Mouse (Mus musculus) liver, embryonic 14.5 days (tissue): ENCODE data around the gene Rbp7. TPM values are rescaled to one million over a fixed set of nuclear protein-coding genes. Genes with fewer than 3 reads are reported as not detected.

Experiments used
- ATAC-seq: fragments of 200-750 bp; cut with Nextera tagmentation; 2 replicates; pipeline ENCODE4 v1.8.0; 2017; ENCODE audit warnings: moderate number of reproducible peaks, mild to moderate bottlenecking, moderate library complexity; ENCODE audit not compliant: insufficient read depth
- DNase-seq, 3 experiments: peaks; one replicate each; pipeline ENCODE4 v3.0.0-alpha.2; 2012 to 2013; ENCODE audit warnings: low read depth in 3 of 3, low spot score in 3 of 3
- H3K27ac ChIP-seq: fragments of 300-500 bp; sonication (generic); 2 replicates; pipeline ENCODE4 v1.5.1; 2014; ENCODE audit warnings: moderate library complexity, mild to moderate bottlenecking, control low read depth, inconsistent platforms
- H3K27me3 ChIP-seq: fragments of 300-500 bp; sonication (generic); 2 replicates; pipeline ENCODE4 v1.6.1; 2014; ENCODE audit warnings: mild to moderate bottlenecking, low read length, moderate library complexity; ENCODE audit not compliant: control insufficient read depth, insufficient read depth
- H3K36me3 ChIP-seq: fragments of 300-500 bp; sonication (generic); replicated peaks from 2 replicates; pipeline ENCODE4 v1.6.1; 2014; ENCODE audit warnings: low read depth; ENCODE audit not compliant: control insufficient read depth, insufficient read depth
- H3K4me1 ChIP-seq, 2 experiments: fragments of 200-500 bp in 1 of 2; fragments of 300-500 bp in 1 of 2; sonication (generic) in 1 of 2; replicated peaks; 2 replicates each; pipeline ENCODE4 v1.6.1; 2012 to 2014; ENCODE audit warnings: antibody characterized with exemption in 1 of 2, inconsistent platforms in 1 of 2, low read length in 1 of 2; ENCODE audit not compliant: control insufficient read depth in 2 of 2, insufficient read depth in 2 of 2
- H3K4me2 ChIP-seq: fragments of 300-500 bp; sonication (generic); 2 replicates; pipeline ENCODE4 v1.6.1; 2014; ENCODE audit warnings: low read depth, mild to moderate bottlenecking, control low read depth, moderate library complexity
- H3K4me3 ChIP-seq, 2 experiments: fragments of 200-500 bp in 1 of 2; fragments of 300-500 bp in 1 of 2; sonication (generic) in 1 of 2; 2 replicates each; pipeline ENCODE4 v1.5.1; 2012 to 2014; ENCODE audit warnings: low read depth in 2 of 2, low read length in 2 of 2, mild to moderate bottlenecking in 2 of 2, control low read depth in 1 of 2, inconsistent platforms in 1 of 2, moderate library complexity in 1 of 2; ENCODE audit not compliant: insufficient read depth in 1 of 2
- H3K9ac ChIP-seq: fragments of 300-500 bp; sonication (generic); replicated peaks from 2 replicates; pipeline ENCODE4 v1.6.1; 2014; ENCODE audit warnings: mild to moderate bottlenecking, control low read depth, moderate library complexity
- H3K9me3 ChIP-seq: fragments of 300-500 bp; sonication (generic); 2 replicates; pipeline ENCODE4 v1.6.1; 2016; ENCODE audit warnings: low read length, mixed read lengths; ENCODE audit not compliant: control insufficient read depth
- CTCF ChIP-seq: IDR thresholded peaks from 2 replicates; pipeline ENCODE4 v1.5.1; 2016; ENCODE audit warnings: antibody characterized with exemption, low read depth, control low read depth
- EP300 ChIP-seq: IDR thresholded peaks from 2 replicates; pipeline ENCODE4 v1.6.1; 2016; ENCODE audit warnings: antibody characterized with exemption, low read depth
- WGBS: fragments of 180-500 bp; shearing (Covaris S2); extraction: QIAGEN DNeasy Blood & Tissue Kit; methylation state at CpG from one replicate; pipeline ENCODE4 v1.1.7; 2014; ENCODE audit not compliant: insufficient replicate concordance; 5-methylcytosine and 5-hydroxymethylcytosine counted together
- polyA plus RNA-seq, 2 experiments: library from polyadenylated mRNA; depleted of rRNA in 1 of 2; stranded (reverse) in 1 of 2; unstranded in 1 of 2; fragments of >200 nt; fragmentation: Nextera tagmentation in 1 of 2; extraction: Ambion mirVana in 1 of 2; gene quantifications; 2 replicates each; pipeline versions ENCODE4 v1.2.1 to v1.2.3; 2012 to 2014

The Rbp7 gene
- polyA plus RNA-seq, 2 experiments: not detected

DNA sequence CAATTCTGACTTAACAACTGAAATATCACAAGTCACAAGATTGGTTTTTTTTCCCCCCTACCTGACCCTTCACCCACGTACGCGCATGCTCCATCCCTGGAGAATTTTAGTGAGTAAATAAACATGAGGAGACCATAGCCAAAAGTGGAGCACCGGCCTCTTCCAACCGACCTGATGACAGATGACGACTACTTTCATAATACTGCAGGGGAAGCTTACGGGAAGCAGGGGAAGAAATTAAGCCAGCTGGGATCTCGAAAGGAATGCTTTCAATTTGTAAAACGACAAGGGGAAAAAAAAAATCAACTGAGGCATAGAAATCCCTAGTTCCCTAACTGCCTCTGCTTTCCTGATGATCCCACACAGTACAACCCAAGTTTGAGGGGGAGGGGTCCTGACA is 30.0 kb downstream of the Rbp7 start:
- Histone ChIP-seq H3K9ac (peak overlapping the region; percentile 46), H3K4me1 (peaks cover 7 to 8% of the 10 kb centered on the region in 2 experiments), H3K9me3 (no peaks in the 10 kb centered on the region), H3K36me3 (no peaks in the 10 kb centered on the region), H3K27ac (no peak overlapping the region), H3K4me2 (peak overlapping the region; percentile 95), H3K4me3 (peak overlapping the region; percentile 51 to 97), H3K27me3 (no peaks in the 10 kb centered on the region)
- 11% methylated on average over 9 of the region's 9 CpGs for WGBS
- ATAC-seq (no peak), DNase-seq (no peak)
- no peak for TF ChIP-seq CTCF
- TF ChIP-seq EP300: no peak

DNA sequence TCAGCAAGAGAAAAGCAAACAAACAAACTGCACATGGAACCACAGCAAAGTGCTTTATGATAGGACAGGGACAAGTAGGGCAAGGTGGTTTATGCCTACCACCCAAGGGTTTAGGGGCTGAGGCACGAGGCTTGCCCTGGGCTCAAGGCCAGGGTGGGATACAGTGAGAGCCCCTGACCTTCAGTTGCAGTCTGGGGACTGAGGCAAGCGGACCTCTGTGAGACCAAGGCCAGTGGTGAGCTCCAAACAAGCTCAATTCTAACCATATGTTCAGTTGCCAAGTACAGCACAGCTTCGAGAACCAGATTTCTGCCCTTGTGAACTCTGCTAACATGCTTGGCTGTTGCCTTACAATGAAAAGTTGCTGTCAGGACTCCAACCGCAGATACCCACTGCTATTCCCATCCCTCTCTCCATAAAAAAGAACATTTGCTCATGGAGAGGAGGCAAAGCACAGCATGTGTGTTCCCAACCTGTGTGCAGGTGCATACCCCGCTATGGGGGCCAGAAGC is 36.9 kb downstream of the Rbp7 start:
- Histone ChIP-seq H3K36me3 (no peaks in the 10 kb centered on the region), H3K9me3 (no peaks in the 10 kb centered on the region), H3K27ac (no peak overlapping the region), H3K9ac (no peak overlapping the region), H3K4me2 (no peak overlapping the region), H3K4me3 (no peak overlapping the region), H3K4me1 (no peaks in the 10 kb centered on the region; a peak in 3 of 4 replicates), H3K27me3 (no peaks in the 10 kb centered on the region)
- TF ChIP-seq CTCF: no peak
- TF ChIP-seq EP300: no peak
- ATAC-seq (no peak), DNase-seq (no peak)
- 75% methylated on average over 5 of the region's 5 CpGs for WGBS

DNA sequence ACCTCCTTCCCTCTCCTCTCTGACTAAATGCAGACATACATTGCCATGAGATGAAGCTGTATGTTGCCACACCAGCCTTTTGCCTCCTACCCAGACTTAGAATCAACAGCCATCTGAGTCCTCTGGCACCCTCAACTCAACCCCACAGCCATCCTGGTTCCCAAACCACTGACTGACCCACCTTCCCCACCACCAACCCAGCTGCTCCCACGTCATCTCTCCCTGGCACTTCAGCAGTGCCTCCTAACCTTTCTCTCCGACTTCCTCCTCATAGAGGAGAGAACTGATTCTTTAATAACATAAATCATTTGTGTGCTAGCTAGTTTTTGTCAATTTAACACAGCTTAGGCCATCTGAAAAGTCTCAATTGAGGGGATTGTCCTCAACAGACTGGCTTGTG is 37.8 kb downstream of the Rbp7 start:
- H3K27me3 ChIP-seq: no peaks in the 10 kb centered on the region
- H3K9ac ChIP-seq: no peak overlapping the region
- ATAC-seq: no peak
- H3K4me1 ChIP-seq: no peaks in the 10 kb centered on the region; a peak in 3 of 4 replicates
- no peak for DNase-seq
- no peak overlapping the region for H3K27ac ChIP-seq
- H3K36me3 ChIP-seq: no peaks in the 10 kb centered on the region
- H3K9me3 ChIP-seq: no peaks in the 10 kb centered on the region
- no peak overlapping the region for H3K4me3 ChIP-seq
- no peak overlapping the region for H3K4me2 ChIP-seq
- whole genome bisulfite sequencing: 49% methylated on average over 2 of the region's 2 CpGs
- no peak for TF ChIP-seq EP300
- TF ChIP-seq CTCF: no peak

GRCm38 (mm10) chr4:149416417-149416816 is 38.4 kb downstream of the Rbp7 start:
- DNase-seq: no peak

GRCm38 (mm10) chr4:149415651-149416169 is 39.1 kb downstream of the Rbp7 start:
- Histone ChIP-seq H3K4me2 (no peak overlapping the region), H3K36me3 (no peaks in the 10 kb centered on the region), H3K9me3 (no peaks in the 10 kb centered on the region), H3K9ac (no peak overlapping the region), H3K27me3 (no peaks in the 10 kb centered on the region), H3K4me3 (no peak overlapping the region), H3K4me1 (no peaks in the 10 kb centered on the region; a peak in 3 of 4 replicates), H3K27ac (no peak overlapping the region)
- WGBS: 47% methylated on average over 13 of the region's 13 CpGs
- no peak for DNase-seq
- ATAC-seq: 0 out of 2 replicates have a peak, but pooled peaks have one; percentile 14
- TF ChIP-seq CTCF (no peak), EP300 (no peak)

More at GRCm38 (mm10) chr4:149416417-149416816, 38.4 kb downstream of the Rbp7 start:
- no peaks in the 10 kb centered on the region for H3K36me3 ChIP-seq
- no peak for ATAC-seq
- no peak overlapping the region for H3K4me2 ChIP-seq
- H3K9ac ChIP-seq: no peak overlapping the region
- TF ChIP-seq CTCF: no peak
- TF ChIP-seq EP300: no peak
- H3K4me3 ChIP-seq: no peak overlapping the region
- 54% methylated on average over 10 of the region's 10 CpGs for WGBS
- no peaks in the 10 kb centered on the region for H3K9me3 ChIP-seq
- H3K27ac ChIP-seq: no peak overlapping the region
- H3K4me1 ChIP-seq: no peaks in the 10 kb centered on the region; a peak in 3 of 4 replicates
- H3K27me3 ChIP-seq: no peaks in the 10 kb centered on the region
